Mouse (Mus musculus): Measurements from ENCODE around the gene Angel2. TPM values are rescaled to one million over a fixed set of nuclear protein-coding genes. Genes with fewer than 3 reads are reported as not detected.

Angel2 gene
- polyA plus RNA-seq, 1 experiment from 2014 or later = 17.0 TPM

DNA sequence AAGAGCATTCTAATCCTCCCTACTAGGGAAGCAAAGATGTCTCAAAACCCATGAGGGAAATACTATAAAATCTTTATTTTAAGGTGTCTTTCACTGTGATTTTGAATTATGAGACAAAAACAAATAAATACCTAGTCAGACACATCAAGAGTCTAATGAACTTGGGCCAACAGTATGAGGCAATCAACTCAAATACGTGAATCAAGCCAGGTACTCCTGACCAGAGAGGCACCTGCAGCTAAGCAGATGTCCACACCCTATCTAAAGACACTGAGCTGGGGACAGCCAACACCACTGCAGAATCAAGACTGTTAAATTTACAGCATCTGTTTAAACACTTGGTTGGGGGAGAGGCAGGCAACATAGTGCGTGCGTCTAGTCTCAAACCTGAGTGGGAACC lies 20.8 kb upstream of the Angel2 start:
- no peaks in the 10 kb centered on the region for H3K9me3 ChIP-seq (replicated peaks)
- no peak overlapping the region for H3K9ac ChIP-seq
- no peaks in the 10 kb centered on the region for H3K27me3 ChIP-seq
- H3K4me1 ChIP-seq (replicated peaks) = no peaks in the 10 kb centered on the region
- no peak for DNase-seq
- no peak overlapping the region for H3K27ac ChIP-seq
- no peak for ATAC-seq (ENCODE audit: low read depth)
- 83% methylated on average over 3 of the region's 3 CpGs for WGBS (ENCODE audit: insufficient replicate concordance)
- H3K36me3 ChIP-seq = peaks cover 16% of the 10 kb centered on the region
- no peak overlapping the region for H3K4me3 ChIP-seq (replicated peaks)
- no peak overlapping the region for H3K4me2 ChIP-seq

DNA sequence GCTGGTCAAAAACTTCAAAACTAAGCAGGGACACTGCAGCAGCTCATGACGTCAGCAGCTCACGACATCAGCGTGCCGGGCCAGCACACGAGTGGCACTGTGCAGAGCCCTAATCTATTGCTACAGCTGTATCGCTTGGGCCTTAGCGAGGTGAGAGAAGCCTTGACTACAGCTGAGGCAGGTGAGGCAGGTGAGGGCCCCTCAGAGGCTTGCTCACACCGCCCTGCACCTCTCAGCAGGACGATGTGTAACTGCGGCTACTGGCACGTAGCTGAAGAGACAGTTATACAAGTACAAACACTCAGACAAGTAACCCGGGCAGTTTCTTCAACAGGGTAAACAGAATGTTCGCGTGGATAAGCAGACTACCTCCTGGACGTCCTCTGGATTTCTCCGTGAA lies 20.2 kb upstream of the Angel2 start:
- Histone ChIP-seq H3K4me3 (replicated peaks) (no peak overlapping the region), H3K4me2 (no peak overlapping the region), H3K4me1 (replicated peaks) (no peaks in the 10 kb centered on the region), H3K27ac (no peak overlapping the region), H3K9me3 (replicated peaks) (no peaks in the 10 kb centered on the region), H3K36me3 (peaks cover 14% of the 10 kb centered on the region), H3K9ac (no peak overlapping the region), H3K27me3 (no peaks in the 10 kb centered on the region)
- ATAC-seq (ENCODE audit: low read depth) = no peak
- DNase-seq = no peak
- 81% methylated on average over 16 of the region's 16 CpGs for WGBS (ENCODE audit: insufficient replicate concordance)

DNA sequence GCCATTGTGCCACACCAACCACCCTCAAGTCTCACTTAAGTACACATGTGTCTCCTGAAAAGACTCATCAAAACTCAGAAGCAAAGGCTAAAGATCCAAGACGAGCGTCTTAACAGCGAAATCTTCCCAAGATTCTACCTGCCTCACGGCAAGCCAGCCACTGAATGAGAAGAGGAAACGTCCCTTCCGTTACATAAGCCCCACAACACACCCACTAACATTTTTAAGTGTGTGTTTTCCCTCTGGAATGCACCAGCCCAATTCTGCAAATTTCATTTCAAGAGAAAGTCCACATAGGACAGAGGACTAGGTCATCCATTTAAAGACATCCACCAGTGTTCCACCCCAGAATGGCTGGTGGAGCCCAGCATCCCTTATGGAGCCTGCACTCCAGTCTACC lies 14.1 kb upstream of the Angel2 start:
- WGBS (ENCODE audit: insufficient replicate concordance) = 65% methylated on average over 6 of the region's 6 CpGs
- Histone ChIP-seq H3K4me3 (replicated peaks) (peak overlapping the region; percentile 80), H3K36me3 (no peaks in the 10 kb centered on the region), H3K27me3 (0 out of 2 replicates have a peak, but pooled peaks cover 7% of the 10 kb centered on the region), H3K27ac (no peak overlapping the region), H3K9ac (peak overlapping the region; percentile 79), H3K9me3 (replicated peaks) (no peaks in the 10 kb centered on the region), H3K4me1 (replicated peaks) (peaks cover 16% of the 10 kb centered on the region), H3K4me2 (peak overlapping the region; percentile 89)
- DNase-seq = no peak
- no peak for ATAC-seq (ENCODE audit: low read depth)

- peak; percentile 90 for ATAC-seq (ENCODE audit: low read depth)
- H3K4me3 ChIP-seq (replicated peaks) = peak within 1 kb of the TSS; percentile 80
- peaks cover 16% of the 10 kb centered on the region for H3K4me1 ChIP-seq (replicated peaks)
- 2% methylated on average over 47 of the region's 47 CpGs for WGBS (ENCODE audit: insufficient replicate concordance)
- peak within 1 kb of the TSS; percentile 79 for H3K9ac ChIP-seq
- H3K9me3 ChIP-seq (replicated peaks) = no peaks in the 10 kb centered on the region
- 0 out of 2 replicates have a peak, but pooled peaks cover 7% of the 10 kb centered on the region for H3K27me3 ChIP-seq
- H3K36me3 ChIP-seq = no peaks in the 10 kb centered on the region
- no peak within 1 kb of the TSS; the same call in 1 of the 2 replicates for H3K27ac ChIP-seq
- H3K4me2 ChIP-seq = peak within 1 kb of the TSS; percentile 89
- peak; percentile 66 for DNase-seq
These were observed 13.3 kb upstream of the Angel2 start, which contains the start of gene Rps6kc1 for GRCm38 (mm10) chr1:190911415-190912123. Rps6kc1 (minus strand) TSS chr1:190911770.

DNA sequence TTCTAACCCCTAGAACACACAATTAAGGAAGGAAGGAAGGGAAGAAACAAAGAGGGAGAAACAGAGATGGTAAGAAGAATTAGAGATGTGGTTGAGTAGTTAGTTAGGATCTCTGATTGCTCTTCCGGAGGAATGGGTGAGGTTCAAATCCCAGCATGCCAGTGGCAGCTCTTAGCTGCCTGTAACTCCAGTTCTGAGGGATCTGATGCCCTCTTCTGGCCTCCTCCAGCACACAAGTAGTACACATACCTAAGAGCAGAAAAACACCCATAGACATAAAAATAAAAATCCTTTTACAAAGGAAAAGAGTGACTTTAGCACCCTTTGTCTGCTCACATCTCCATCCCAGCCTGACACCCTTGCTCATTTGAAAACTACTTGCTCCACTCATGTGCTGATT lies 12.3 kb upstream of the Angel2 start:
- H3K9ac ChIP-seq = no peak overlapping the region
- no peak overlapping the region for H3K27ac ChIP-seq
- no peaks in the 10 kb centered on the region for H3K36me3 ChIP-seq
- no peak for DNase-seq
- ATAC-seq (ENCODE audit: low read depth) = no peak
- H3K27me3 ChIP-seq = 0 out of 2 replicates have a peak, but pooled peaks cover 7% of the 10 kb centered on the region
- 54% methylated on average over 1 of the region's 1 CpGs for WGBS (ENCODE audit: insufficient replicate concordance)
- peaks cover 16% of the 10 kb centered on the region for H3K4me1 ChIP-seq (replicated peaks)
- no peaks in the 10 kb centered on the region for H3K9me3 ChIP-seq (replicated peaks)
- peak overlapping the region; percentile 89; the same call in 1 of the 2 replicates for H3K4me2 ChIP-seq
- H3K4me3 ChIP-seq (replicated peaks) = no peak overlapping the region

DNA sequence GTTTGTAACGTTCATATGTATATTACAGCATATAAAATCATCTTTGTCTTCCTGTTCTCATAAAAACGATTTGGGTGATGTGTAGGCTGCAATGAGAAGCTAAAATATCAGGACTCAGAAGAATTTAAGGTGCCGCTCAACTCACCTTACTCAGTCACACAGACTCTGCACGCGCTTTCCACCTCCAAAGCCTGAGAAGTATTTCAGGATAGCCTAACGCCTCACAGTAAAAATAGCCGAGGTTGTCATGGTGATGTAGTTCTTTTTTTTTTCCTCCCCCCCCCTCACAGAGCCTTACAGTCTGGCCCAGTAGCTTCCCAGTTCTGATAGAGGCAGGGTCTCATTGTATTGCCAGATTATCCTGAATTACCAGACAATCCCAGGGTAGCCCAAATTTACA lies 6.0 kb upstream of the Angel2 start:
- H3K9me3 ChIP-seq (replicated peaks) = no peaks in the 10 kb centered on the region
- H3K4me3 ChIP-seq (replicated peaks) = no peak overlapping the region
- DNase-seq = no peak
- H3K4me1 ChIP-seq (replicated peaks) = peaks cover 3% of the 10 kb centered on the region; the same call in 1 of the 2 replicates
- no peak overlapping the region for H3K4me2 ChIP-seq
- no peak for ATAC-seq (ENCODE audit: low read depth)
- H3K27me3 ChIP-seq = peaks cover 15% of the 10 kb centered on the region; the same call in 1 of the 2 replicates
- no peaks in the 10 kb centered on the region for H3K36me3 ChIP-seq
- H3K9ac ChIP-seq = no peak overlapping the region
- 55% methylated on average over 7 of the region's 7 CpGs for WGBS (ENCODE audit: insufficient replicate concordance)
- no peak overlapping the region for H3K27ac ChIP-seq

- H3K4me3 ChIP-seq (replicated peaks) = no peak overlapping the region
- peak; percentile 20; the same call in 1 of the 2 replicates for ATAC-seq (ENCODE audit: low read depth)
- no peak for DNase-seq
- H3K4me2 ChIP-seq = no peak overlapping the region
- no peak overlapping the region for H3K27ac ChIP-seq
- no peaks in the 10 kb centered on the region for H3K36me3 ChIP-seq
- WGBS (ENCODE audit: insufficient replicate concordance) = 57% methylated on average over 8 of the region's 8 CpGs
- H3K9ac ChIP-seq = no peak overlapping the region
- peaks cover 3% of the 10 kb centered on the region; the same call in 1 of the 2 replicates for H3K4me1 ChIP-seq (replicated peaks)
- no peaks in the 10 kb centered on the region for H3K9me3 ChIP-seq (replicated peaks)
- H3K27me3 ChIP-seq = peaks cover 12% of the 10 kb centered on the region; the same call in 1 of the 2 replicates
These were observed 5.0 kb upstream of the Angel2 start for GRCm38 (mm10) chr1:190919725-190920469.

DNA sequence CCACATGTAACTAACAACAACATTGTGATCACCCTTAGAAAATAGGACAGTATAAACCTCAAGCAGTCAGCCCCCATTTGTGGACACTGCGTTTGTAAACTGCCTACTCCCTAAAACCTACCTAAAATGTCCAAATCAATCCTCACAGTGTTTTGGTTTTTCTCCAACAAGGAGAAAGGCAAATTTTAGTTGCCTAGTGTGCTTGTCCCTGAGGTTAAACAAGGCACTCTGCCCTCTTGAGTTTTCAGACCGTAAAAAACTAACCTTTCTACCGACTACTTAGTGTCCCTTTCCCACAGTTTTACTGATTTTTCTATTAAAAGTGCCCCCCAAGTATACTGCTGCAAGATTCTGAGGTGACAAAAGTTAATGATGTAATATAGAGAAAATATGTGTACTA lies 2.4 kb downstream of the Angel2 start:
- no peaks in the 10 kb centered on the region for H3K9me3 ChIP-seq (replicated peaks)
- no peak for DNase-seq
- peaks cover 23% of the 10 kb centered on the region for H3K4me1 ChIP-seq (replicated peaks)
- H3K27ac ChIP-seq = no peak overlapping the region
- H3K4me2 ChIP-seq = peak overlapping the region; percentile 84
- H3K27me3 ChIP-seq = peaks cover 11% of the 10 kb centered on the region; the same call in 1 of the 2 replicates
- no peaks in the 10 kb centered on the region for H3K36me3 ChIP-seq
- WGBS (ENCODE audit: insufficient replicate concordance) = 80% methylated on average over 3 of the region's 3 CpGs
- peak overlapping the region; percentile 80 for H3K4me3 ChIP-seq (replicated peaks)
- no peak for ATAC-seq (ENCODE audit: low read depth)
- peak overlapping the region; percentile 92 for H3K9ac ChIP-seq

GRCm38 (mm10) chr1:190927751-190928369 lies 2.9 kb downstream of the Angel2 start:
- WGBS (ENCODE audit: insufficient replicate concordance) = 6% methylated on average over 16 of the region's 16 CpGs

DNA sequence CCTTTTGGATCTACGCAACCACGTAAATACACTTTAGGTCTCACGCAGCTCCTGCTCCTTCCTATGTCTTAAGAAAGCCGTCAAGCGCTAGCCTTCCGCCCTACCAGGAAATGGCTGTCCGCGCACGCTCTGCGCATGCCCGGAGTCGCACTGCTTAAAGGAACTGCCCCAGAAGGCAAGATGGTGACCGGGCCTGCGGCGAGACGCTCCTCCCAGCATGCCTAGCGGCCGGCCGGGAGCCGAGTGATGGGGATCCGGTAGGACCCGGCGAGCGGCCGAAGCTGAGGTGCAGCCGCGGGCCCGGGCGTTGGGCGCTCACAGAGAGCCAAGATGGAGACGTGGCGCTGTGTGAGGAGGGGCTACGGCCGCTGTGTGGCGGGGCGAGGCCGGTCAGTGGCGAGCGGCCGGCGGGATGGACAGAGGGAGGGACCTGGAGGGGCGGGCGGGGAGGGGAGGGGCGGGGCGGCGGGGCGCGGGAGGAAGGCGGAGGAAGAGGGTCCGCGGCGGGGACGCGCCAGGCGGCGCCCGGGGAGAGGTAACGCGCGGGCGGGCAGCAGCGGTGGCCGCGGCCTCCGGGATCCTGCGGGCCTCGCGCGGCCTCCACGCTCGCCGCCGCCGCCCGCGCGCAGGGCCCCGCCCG lies 3.6 kb downstream of the Angel2 start:
- Histone ChIP-seq H3K27ac (peak overlapping the region; percentile 96), H3K9me3 (replicated peaks) (no peaks in the 10 kb centered on the region), H3K27me3 (peaks cover 4% of the 10 kb centered on the region; the same call in 1 of the 2 replicates), H3K4me2 (peak overlapping the region; percentile 84), H3K4me1 (replicated peaks) (peaks cover 23% of the 10 kb centered on the region), H3K36me3 (0 out of 2 replicates have a peak, but pooled peaks cover 3% of the 10 kb centered on the region), H3K4me3 (replicated peaks) (peak overlapping the region; percentile 80), H3K9ac (peak overlapping the region; percentile 92)
- under 1% methylated on average over 56 of the region's 79 CpGs for WGBS (ENCODE audit: insufficient replicate concordance)
- DNase-seq (peak; percentile 96), ATAC-seq (ENCODE audit: low read depth) (peak; percentile 96)

More at GRCm38 (mm10) chr1:190927751-190928369, 2.9 kb downstream of the Angel2 start:
- peak overlapping the region; percentile 92 for H3K9ac ChIP-seq
- H3K4me1 ChIP-seq (replicated peaks) = peaks cover 23% of the 10 kb centered on the region
- peak overlapping the region; percentile 84 for H3K4me2 ChIP-seq
- peaks cover 7% of the 10 kb centered on the region; the same call in 1 of the 2 replicates for H3K27me3 ChIP-seq
- peak overlapping the region; percentile 80 for H3K4me3 ChIP-seq (replicated peaks)
- ATAC-seq (ENCODE audit: low read depth) (peak; percentile 19), DNase-seq (no peak)
- peak overlapping the region; percentile 96 for H3K27ac ChIP-seq
- H3K36me3 ChIP-seq = no peaks in the 10 kb centered on the region
- no peaks in the 10 kb centered on the region for H3K9me3 ChIP-seq (replicated peaks)
